Mouse (Mus musculus): Measurements from ENCODE around the gene Slc30a9.

DNA sequence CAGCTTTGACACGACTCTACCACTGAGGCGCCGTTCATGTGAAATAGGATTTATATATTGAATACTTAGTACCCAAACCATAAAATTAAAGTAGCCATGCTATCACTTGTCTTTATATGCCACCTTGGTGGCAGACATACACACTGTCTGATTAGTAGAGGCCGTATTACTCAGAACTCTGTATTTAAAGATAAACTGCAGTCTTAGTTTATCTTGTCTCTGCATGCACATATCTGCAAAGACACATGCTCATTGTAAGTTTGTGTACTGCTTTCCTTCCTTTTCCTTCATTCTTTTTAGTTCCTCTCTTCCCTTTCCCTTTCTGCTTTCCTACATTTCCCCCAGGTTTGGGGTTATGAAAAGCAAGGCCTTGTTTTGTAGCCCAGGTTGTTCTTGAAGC, 26.4 kb upstream of the Slc30a9 start:
- TF ChIP-seq POLR2A (IDR thresholded peaks at IDR 0.05; ENCODE audit: insufficient read depth, low read depth, low read length): no peak
- TF ChIP-seq CTCF (IDR thresholded peaks at IDR 0.05; ENCODE audit: insufficient read depth, low read depth, low read length): no peak
